Mouse (Mus musculus) heart, adult 11 months (tissue): ENCODE measurements around the gene Nek8.

Source experiments
- DNase-seq: peaks from one replicate; pipeline ENCODE4 v3.0.0; 2022

Nek8 gene

DNA sequence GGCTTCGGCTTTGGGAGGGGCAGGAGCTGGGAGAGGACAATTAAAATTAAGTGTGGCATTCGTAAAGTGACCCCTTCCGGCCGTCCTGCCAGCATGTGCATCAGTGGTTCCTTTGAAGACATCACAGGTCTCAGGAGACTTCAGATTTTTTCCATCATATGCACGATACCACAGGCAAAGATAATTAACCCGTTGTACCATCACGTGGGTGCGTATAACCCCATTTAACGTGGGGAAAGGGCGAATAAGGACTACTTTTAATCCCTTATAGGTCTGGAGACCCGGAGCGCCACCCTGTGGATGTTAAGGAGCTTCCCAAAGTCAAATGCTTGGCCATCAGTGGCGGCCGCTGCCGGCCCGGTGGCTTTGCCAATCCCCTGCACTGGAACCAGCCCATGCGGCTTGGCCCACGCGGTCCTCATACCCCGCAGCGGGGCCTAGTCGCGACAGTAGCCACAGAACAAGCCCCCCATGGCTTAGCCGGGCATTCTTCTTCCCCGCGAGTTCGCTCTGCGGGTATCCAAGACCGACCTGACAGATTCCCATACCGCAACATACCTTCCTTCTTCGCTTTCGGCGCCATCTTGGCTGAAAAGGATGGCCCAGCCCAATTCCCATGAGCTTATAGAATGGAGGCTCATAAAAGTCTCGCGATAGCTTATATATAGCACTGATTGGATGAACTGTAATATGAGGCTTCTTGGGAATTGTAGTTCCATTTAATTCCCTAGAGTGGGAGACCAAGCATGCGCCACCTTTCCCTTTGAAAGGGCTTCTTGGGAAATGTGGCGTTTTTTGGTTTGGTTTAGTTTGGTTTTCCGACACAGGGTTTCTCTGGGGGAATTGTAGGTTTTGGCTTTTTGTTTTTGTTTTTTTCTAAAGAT, 6.7 kb upstream of the Nek8 start, which contains the start of gene Rpl23a:
Rpl23a (minus strand) TSS at position 624 of the 884 bp plus-strand sequence.
- DNase-seq, result peak; percentile 99

GRCm38 (mm10) chr11:78182450-78182849, 6.0 kb upstream of the Nek8 start:
- DNase-seq, result no peak

- DNase-seq, result peak; percentile 89
Observed at GRCm38 (mm10) chr11:78181830-78182357, 5.4 kb upstream of the Nek8 start.

- DNase-seq, result peak; percentile 87
Observed at GRCm38 (mm10) chr11:78180081-78180761, 3.7 kb upstream of the Nek8 start.

DNA sequence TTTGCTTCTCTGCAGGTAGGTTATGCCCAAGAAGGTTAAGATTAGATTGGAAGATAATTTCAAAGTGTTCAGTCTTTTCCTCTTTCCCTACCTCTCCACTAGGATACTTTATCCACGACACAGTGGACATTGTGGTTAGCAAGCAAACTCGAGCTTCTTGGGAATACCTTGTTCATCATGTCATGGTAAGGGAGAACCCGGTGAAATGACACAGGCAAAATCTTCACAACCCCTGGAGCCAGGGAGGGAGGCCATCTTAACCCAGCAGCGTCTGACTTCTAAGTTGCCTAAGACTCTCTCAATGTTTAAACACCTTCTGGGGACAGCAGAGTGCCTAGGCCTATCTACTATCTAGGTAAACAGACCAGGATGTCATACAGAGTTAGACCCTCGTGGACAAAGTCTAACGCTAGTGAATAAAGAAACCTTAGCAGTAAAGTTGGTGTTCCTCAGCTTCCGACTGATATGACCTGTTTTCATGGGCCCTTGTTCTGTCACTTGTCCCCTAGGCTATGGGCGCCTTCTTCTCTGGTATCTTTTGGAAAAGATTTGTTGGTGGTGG, 3.0 kb upstream of the Nek8 start:
- DNase-seq, result no peak

GRCm38 (mm10) chr11:78178859-78179437, 2.5 kb upstream of the Nek8 start:
- peak; percentile 97 for DNase-seq

DNA sequence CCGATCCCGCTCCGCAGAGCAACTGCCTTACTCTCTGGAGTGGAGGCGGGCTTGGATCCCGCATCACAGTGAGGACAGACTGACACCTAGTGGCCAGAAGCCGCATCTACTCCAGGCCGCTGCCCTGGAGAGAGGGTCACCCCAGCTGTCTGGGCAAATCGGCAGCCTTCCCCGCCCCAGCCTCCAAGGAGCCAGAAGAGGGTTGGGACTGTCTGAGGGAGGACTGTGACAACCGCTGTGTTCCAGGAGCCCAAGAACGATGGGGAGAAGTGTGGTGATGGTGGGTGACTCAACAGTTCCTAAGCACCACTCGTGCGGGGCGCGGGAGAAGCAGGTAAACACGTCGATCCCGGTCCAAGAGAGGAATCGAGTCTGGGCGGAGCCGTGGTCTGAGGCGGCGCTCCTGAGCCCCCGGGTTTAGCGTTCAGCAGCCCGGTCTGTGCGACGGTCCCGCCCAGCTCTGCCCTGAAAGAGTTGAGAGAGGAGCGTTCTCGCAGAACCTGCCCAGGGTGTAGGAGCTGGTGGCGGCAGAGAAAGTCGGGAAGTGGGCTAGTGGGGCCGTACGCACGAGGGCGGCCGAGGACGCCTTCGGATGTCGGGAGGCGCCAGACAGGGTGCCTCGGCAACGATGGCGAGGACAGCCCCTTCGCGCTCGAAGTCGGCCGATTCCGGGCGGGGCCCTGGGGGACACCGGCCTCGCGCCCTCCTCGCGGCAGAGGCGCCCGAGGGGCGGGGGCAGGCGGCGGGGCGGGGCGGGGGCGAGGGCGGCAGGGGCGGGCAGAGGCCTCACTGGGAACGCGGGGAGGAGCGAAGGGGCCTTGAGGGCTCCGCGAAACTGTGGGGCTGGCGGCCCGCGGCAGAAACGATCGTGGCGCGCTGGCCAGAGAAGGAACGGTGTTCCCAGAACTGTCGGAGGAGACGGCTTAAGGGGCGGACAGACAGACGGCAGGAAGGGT, 1.7 kb upstream of the Nek8 start:
- peak; percentile 99 for DNase-seq

DNA sequence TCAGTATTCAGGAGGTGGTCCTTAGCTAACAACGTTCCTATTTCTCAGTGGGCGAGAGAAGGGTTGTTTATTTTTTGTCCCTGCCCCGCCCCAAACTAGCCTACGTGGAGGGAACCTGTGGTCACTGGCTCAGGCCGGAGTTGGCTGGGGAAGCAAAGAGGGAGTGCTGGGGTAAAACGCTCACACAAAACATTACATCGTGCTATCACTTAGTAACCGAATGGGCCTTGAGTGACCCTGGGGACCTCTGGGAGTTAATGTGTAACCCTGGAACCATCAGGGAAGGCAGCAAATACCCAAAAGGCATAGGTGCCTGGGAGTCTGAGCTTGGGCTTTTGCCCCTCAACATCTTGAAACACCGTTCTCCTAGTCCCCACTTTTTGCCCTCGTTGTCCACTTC, 962 bp upstream of the Nek8 start:
- peak; percentile 96 for DNase-seq

- peak; percentile 93 for DNase-seq
Observed at GRCm38 (mm10) chr11:78176905-78177331, 443 bp upstream of the Nek8 start.

DNA sequence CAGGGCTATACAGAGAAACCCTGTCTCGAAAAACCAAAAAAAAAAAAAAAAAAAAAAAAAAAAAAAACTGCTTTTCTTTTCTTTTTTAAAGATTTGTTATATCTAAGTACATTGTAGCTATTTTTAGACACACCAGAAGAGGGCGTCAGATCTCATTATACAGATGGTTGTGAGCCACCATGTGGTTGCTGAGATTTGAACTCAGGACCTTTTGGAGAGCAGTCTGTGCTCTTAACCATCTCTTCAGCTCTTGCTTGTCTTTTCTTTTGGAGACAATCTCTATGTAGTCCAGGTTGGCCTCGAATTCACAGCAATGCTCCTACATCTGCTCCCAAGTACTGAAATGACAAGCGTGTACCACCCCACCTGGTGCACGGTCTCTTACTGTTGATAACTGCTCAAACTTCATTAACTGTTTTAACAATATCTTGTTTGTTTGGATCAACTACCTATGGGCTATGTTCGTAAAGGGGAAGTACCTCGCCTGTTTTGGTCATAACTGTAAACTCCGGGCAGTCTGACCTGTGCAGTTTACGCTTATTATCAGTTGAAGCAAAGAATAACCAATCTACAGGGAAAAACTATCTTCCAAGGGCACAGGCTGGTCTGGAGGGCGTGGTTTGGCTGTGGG, 589 bp downstream of the Nek8 start:
- no peak for DNase-seq

GRCm38 (mm10) chr11:78174506-78174905, 2.0 kb downstream of the Nek8 start:
- no peak for DNase-seq

GRCm38 (mm10) chr11:78172748-78173383, 3.6 kb downstream of the Nek8 start:
- DNase-seq, result peak; percentile 91

- peak; percentile 87 for DNase-seq
Observed at GRCm38 (mm10) chr11:78172034-78172747, 4.3 kb downstream of the Nek8 start.

- DNase-seq, result no peak
Observed at GRCm38 (mm10) chr11:78171328-78171727, 5.1 kb downstream of the Nek8 start.

- peak; percentile 87 for DNase-seq
Observed at GRCm38 (mm10) chr11:78170306-78170705, 6.2 kb downstream of the Nek8 start.

GRCm38 (mm10) chr11:78168541-78169468, 7.7 kb downstream of the Nek8 start:
- no peak for DNase-seq

- DNase-seq, result peak; percentile 88
Observed at GRCm38 (mm10) chr11:78167257-78167959, 9.1 kb downstream of the Nek8 start.

- no peak for DNase-seq
Observed at GRCm38 (mm10) chr11:78166640-78167039, 9.8 kb downstream of the Nek8 start.
